Mouse (Mus musculus): ENCODE data around the gene Mybl2. TPM values are rescaled to one million over a fixed set of nuclear protein-coding genes. Genes with fewer than 3 reads are reported as not detected.

Mybl2 gene
- polyA plus RNA-seq, 1 experiment from 2014 or later = 25.9 TPM

GRCm38 (mm10) chr2:163099919-163100318 lies 45.4 kb downstream of the Mybl2 start:
- no peak overlapping the region for H3K4me2 ChIP-seq (replicated peaks; ENCODE audit: low read depth, low read length)
- H3K9ac ChIP-seq (ENCODE audit: low read depth, low read length) = no peak overlapping the region
- 45% methylated on average over 8 of the region's 8 CpGs for WGBS
- no peak overlapping the region for H3K27ac ChIP-seq (ENCODE audit: low read depth, low read length)
- H3K36me3 ChIP-seq (ENCODE audit: control insufficient read depth, insufficient read depth, low read length) = no peaks in the 10 kb centered on the region
- no peaks in the 10 kb centered on the region for H3K4me1 ChIP-seq (ENCODE audit: control insufficient read depth, insufficient read depth, low read length)
- no peak overlapping the region for H3K4me3 ChIP-seq (ENCODE audit: low read length)
- ATAC-seq (ENCODE audit: low FRiP score, low TSS enrichment) = no peak
- no peaks in the 10 kb centered on the region for H3K9me3 ChIP-seq (ENCODE audit: control insufficient read depth, low read length)
- no peaks in the 10 kb centered on the region; the same call in 1 of the 2 replicates for H3K27me3 ChIP-seq (ENCODE audit: control insufficient read depth, insufficient read depth, low read length)

GRCm38 (mm10) chr2:163100551-163100950 lies 46.1 kb downstream of the Mybl2 start:
- ATAC-seq (ENCODE audit: low FRiP score, low TSS enrichment) = no peak
- 69% methylated on average over 5 of the region's 5 CpGs for WGBS
- Histone ChIP-seq H3K4me2 (replicated peaks; ENCODE audit: low read depth, low read length) (no peak overlapping the region), H3K27me3 (ENCODE audit: control insufficient read depth, insufficient read depth, low read length) (no peaks in the 10 kb centered on the region; the same call in 1 of the 2 replicates), H3K9ac (ENCODE audit: low read depth, low read length) (no peak overlapping the region), H3K9me3 (ENCODE audit: control insufficient read depth, low read length) (no peaks in the 10 kb centered on the region), H3K4me1 (ENCODE audit: control insufficient read depth, insufficient read depth, low read length) (no peaks in the 10 kb centered on the region), H3K27ac (ENCODE audit: low read depth, low read length) (no peak overlapping the region), H3K36me3 (ENCODE audit: control insufficient read depth, insufficient read depth, low read length) (no peaks in the 10 kb centered on the region), H3K4me3 (ENCODE audit: low read length) (no peak overlapping the region)

DNA sequence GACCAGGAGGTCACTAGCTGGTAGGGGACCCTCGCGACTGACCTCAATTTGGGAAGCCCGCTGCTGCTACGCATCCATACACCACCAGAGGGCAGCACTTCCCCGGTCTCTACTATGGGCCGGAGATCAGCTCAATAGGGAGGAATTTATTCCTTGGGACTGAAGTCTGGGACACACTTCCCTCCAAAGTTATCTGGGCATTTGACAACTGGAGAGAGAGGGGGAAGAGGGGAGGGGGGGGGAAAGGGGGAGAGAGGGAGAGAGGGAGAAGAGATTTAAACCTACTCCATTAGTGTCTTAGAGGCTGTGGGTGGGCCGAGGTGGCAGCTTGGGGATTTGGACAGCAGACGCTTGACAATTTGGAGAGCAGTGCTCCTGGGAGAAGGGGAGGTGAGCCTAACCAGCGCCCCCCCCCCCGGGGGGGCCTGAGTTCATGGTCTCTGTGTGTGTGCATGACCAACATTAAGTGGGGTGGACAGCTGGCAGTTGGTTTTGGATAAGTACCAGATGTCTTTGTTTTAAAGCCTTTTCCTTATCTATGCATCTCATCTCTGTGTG lies 47.2 kb downstream of the Mybl2 start:
- H3K27me3 ChIP-seq (ENCODE audit: control insufficient read depth, insufficient read depth, low read length) = no peaks in the 10 kb centered on the region; the same call in 1 of the 2 replicates
- no peak for ATAC-seq (ENCODE audit: low FRiP score, low TSS enrichment)
- 9% methylated on average over 10 of the region's 10 CpGs for WGBS

DNA sequence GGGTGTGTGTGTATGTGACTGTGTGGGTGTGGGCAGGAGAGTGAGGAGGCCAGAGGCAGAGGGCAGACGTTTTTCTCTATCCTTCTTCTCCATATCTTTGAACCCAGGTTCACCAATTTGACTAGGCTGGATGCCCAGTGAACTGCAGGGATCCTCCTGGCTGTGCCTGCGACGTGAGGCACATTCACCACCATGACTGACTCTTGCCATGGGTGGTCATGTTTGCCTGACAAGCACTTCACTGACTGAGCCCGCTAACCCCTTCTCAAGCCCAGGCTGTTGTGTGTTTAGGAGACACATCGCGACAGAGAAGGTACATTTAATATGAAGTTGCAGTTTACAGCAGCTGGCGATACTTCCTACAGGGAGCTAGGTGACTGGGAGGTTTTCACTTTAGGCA lies 47.7 kb downstream of the Mybl2 start:
- no peaks in the 10 kb centered on the region for H3K9me3 ChIP-seq (ENCODE audit: control insufficient read depth, low read length)
- WGBS = 69% methylated on average over 7 of the region's 7 CpGs
- no peak overlapping the region for H3K9ac ChIP-seq (ENCODE audit: low read depth, low read length)
- no peaks in the 10 kb centered on the region for H3K4me1 ChIP-seq (ENCODE audit: control insufficient read depth, insufficient read depth, low read length)
- H3K4me2 ChIP-seq (replicated peaks; ENCODE audit: low read depth, low read length) = no peak overlapping the region
- no peak for ATAC-seq (ENCODE audit: low FRiP score, low TSS enrichment)
- H3K36me3 ChIP-seq (ENCODE audit: control insufficient read depth, insufficient read depth, low read length) = no peaks in the 10 kb centered on the region
- H3K27me3 ChIP-seq (ENCODE audit: control insufficient read depth, insufficient read depth, low read length) = no peaks in the 10 kb centered on the region; the same call in 1 of the 2 replicates
- no peak overlapping the region for H3K4me3 ChIP-seq (ENCODE audit: low read length)
- no peak overlapping the region for H3K27ac ChIP-seq (ENCODE audit: low read depth, low read length)

More for the DNA sequence above, 47.2 kb downstream of the Mybl2 start:
- Histone ChIP-seq H3K4me1 (ENCODE audit: control insufficient read depth, insufficient read depth, low read length) (no peaks in the 10 kb centered on the region), H3K9ac (ENCODE audit: low read depth, low read length) (no peak overlapping the region), H3K4me3 (ENCODE audit: low read length) (no peak overlapping the region), H3K27ac (ENCODE audit: low read depth, low read length) (no peak overlapping the region), H3K36me3 (ENCODE audit: control insufficient read depth, insufficient read depth, low read length) (no peaks in the 10 kb centered on the region), H3K9me3 (ENCODE audit: control insufficient read depth, low read length) (no peaks in the 10 kb centered on the region), H3K4me2 (replicated peaks; ENCODE audit: low read depth, low read length) (no peak overlapping the region)

DNA sequence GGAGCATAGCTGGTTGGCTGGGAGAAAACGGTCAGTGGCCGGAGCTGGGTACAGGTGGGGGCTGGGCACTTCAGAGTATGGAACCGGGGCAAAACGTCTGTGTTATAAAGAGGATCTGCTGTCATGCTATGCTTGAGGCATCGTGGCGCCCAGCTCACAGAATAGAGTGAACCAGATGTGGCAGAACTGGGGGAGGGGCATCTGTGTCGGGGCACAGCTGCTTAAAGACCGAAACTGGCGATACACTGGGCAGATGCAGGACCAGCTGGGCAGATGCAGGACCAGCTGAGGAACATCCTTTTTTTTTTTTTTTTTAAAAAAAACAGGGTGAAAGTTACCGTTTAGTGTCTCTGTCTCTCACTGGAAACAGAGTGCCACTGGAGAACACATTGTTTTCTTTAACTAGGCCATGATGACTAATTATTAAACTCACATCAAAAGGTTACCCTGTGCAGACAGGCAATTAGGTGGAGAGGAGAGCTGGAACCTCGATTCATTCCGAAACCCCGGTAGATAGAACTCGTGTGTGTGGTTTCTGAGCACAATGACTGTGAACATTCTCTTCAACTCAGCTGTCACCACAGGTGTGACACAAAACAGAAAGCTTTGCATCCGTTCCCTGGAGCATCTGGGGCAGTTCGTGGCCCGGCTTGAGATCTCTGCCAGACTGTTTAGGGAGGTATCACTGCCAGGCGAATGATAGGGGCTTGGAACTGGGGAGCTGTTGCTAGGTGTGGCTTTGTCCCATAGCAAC lies 48.6 kb downstream of the Mybl2 start:
- no peaks in the 10 kb centered on the region for H3K4me1 ChIP-seq (ENCODE audit: control insufficient read depth, insufficient read depth, low read length)
- H3K27ac ChIP-seq (ENCODE audit: low read depth, low read length) = no peak overlapping the region
- no peaks in the 10 kb centered on the region for H3K9me3 ChIP-seq (ENCODE audit: control insufficient read depth, low read length)

GRCm38 (mm10) chr2:163104086-163104770 lies 49.7 kb downstream of the Mybl2 start:
- H3K4me2 ChIP-seq (replicated peaks; ENCODE audit: low read depth, low read length) = no peak overlapping the region
- H3K9me3 ChIP-seq (ENCODE audit: control insufficient read depth, low read length) = no peaks in the 10 kb centered on the region
- no peaks in the 10 kb centered on the region; the same call in 1 of the 2 replicates for H3K27me3 ChIP-seq (ENCODE audit: control insufficient read depth, insufficient read depth, low read length)
- H3K9ac ChIP-seq (ENCODE audit: low read depth, low read length) = no peak overlapping the region
- H3K36me3 ChIP-seq (ENCODE audit: control insufficient read depth, insufficient read depth, low read length) = no peaks in the 10 kb centered on the region
- no peak overlapping the region for H3K4me3 ChIP-seq (ENCODE audit: low read length)
- H3K27ac ChIP-seq (ENCODE audit: low read depth, low read length) = no peak overlapping the region
- no peaks in the 10 kb centered on the region for H3K4me1 ChIP-seq (ENCODE audit: control insufficient read depth, insufficient read depth, low read length)
- 83% methylated on average over 13 of the region's 13 CpGs for WGBS
- ATAC-seq (ENCODE audit: low FRiP score, low TSS enrichment) = no peak

More for the DNA sequence above, 48.6 kb downstream of the Mybl2 start:
- ATAC-seq (ENCODE audit: low FRiP score, low TSS enrichment) = no peak
- H3K4me3 ChIP-seq (ENCODE audit: low read length) = no peak overlapping the region
- H3K9ac ChIP-seq (ENCODE audit: low read depth, low read length) = no peak overlapping the region
- H3K36me3 ChIP-seq (ENCODE audit: control insufficient read depth, insufficient read depth, low read length) = no peaks in the 10 kb centered on the region
- WGBS = 62% methylated on average over 18 of the region's 18 CpGs
- no peaks in the 10 kb centered on the region; the same call in 1 of the 2 replicates for H3K27me3 ChIP-seq (ENCODE audit: control insufficient read depth, insufficient read depth, low read length)
- no peak overlapping the region for H3K4me2 ChIP-seq (replicated peaks; ENCODE audit: low read depth, low read length)

- no peak for ATAC-seq (ENCODE audit: low FRiP score, low TSS enrichment)
- H3K4me1 ChIP-seq (ENCODE audit: control insufficient read depth, insufficient read depth, low read length) = no peaks in the 10 kb centered on the region
- no peaks in the 10 kb centered on the region for H3K36me3 ChIP-seq (ENCODE audit: control insufficient read depth, insufficient read depth, low read length)
- H3K27ac ChIP-seq (ENCODE audit: low read depth, low read length) = no peak overlapping the region
- no peaks in the 10 kb centered on the region; the same call in 1 of the 2 replicates for H3K27me3 ChIP-seq (ENCODE audit: control insufficient read depth, insufficient read depth, low read length)
- H3K9ac ChIP-seq (ENCODE audit: low read depth, low read length) = no peak overlapping the region
- H3K9me3 ChIP-seq (ENCODE audit: control insufficient read depth, low read length) = no peaks in the 10 kb centered on the region
- no peak overlapping the region for H3K4me3 ChIP-seq (ENCODE audit: low read length)
- H3K4me2 ChIP-seq (replicated peaks; ENCODE audit: low read depth, low read length) = no peak overlapping the region
- 89% methylated on average over 9 of the region's 9 CpGs for WGBS
Observed at GRCm38 (mm10) chr2:163108385-163108784, 53.9 kb downstream of the Mybl2 start.

- WGBS = 100% methylated on average over 1 of the region's 1 CpGs
- no peaks in the 10 kb centered on the region for H3K9me3 ChIP-seq (ENCODE audit: control insufficient read depth, low read length)
- H3K4me2 ChIP-seq (replicated peaks; ENCODE audit: low read depth, low read length) = no peak overlapping the region
- no peaks in the 10 kb centered on the region for H3K36me3 ChIP-seq (ENCODE audit: control insufficient read depth, insufficient read depth, low read length)
- H3K9ac ChIP-seq (ENCODE audit: low read depth, low read length) = no peak overlapping the region
- ATAC-seq (ENCODE audit: low FRiP score, low TSS enrichment) = no peak
- no peaks in the 10 kb centered on the region for H3K27me3 ChIP-seq (ENCODE audit: control insufficient read depth, insufficient read depth, low read length)
- H3K27ac ChIP-seq (ENCODE audit: low read depth, low read length) = no peak overlapping the region
- no peak overlapping the region for H3K4me3 ChIP-seq (ENCODE audit: low read length)
- no peaks in the 10 kb centered on the region for H3K4me1 ChIP-seq (ENCODE audit: control insufficient read depth, insufficient read depth, low read length)
Observed at GRCm38 (mm10) chr2:163110706-163111105, 56.2 kb downstream of the Mybl2 start.
